Mouse (Mus musculus): ENCODE results near the gene Hoxd3.

GRCm38 (mm10) chr2:74691995-74692807 is 19.5 kb upstream of the Hoxd3 start:
- no peak for TF ChIP-seq CTCF (IDR thresholded peaks at IDR 0.05; ENCODE audit: borderline replicate concordance, control insufficient read depth, extremely low read depth, insufficient read depth, low read length, poor library complexity)
- no peak for TF ChIP-seq POLR2A (IDR thresholded peaks at IDR 0.05; ENCODE audit: control insufficient read depth, extremely low read depth, insufficient read depth, low read length, poor library complexity)
